Mouse (Mus musculus): ENCODE data around the gene Washc2.

DNA sequence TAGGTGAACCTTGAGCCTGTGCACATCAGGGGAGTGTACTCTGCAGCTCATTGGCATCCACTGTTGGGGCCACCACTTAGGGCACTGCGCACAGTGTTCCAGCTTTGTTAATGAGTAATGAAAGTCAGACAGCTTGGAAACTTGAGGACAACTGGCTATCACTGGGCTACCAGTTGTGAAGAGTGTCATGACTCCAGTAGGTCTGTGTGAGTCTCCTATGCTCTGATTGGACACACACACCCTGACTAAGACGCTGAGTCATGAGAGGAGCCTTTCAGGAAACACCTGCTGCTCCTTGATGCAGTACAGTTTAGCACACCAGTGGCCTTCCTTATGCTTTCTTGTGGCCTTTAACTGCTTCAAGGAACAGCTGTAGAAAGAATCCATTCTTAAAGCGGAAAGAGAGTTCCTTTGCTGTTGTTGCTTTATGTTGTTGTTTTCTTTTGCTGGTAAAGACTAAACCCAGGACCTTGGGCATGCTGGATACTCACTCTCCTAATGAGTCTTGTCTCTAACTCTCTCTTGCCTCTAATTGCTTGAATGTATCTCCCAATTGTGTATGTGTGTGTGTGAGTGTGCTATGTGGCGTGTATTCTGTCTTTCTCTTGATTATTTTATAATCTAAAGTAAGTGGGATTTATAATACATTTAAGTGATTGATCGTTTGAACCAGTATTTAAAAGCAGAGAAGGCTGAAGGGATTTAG lies 79.2 kb downstream of the Washc2 start:
- TF ChIP-seq CTCF (IDR thresholded peaks at IDR 0.05; ENCODE audit: borderline replicate concordance, insufficient read depth, low read length) (no peak), POLR2A (IDR thresholded peaks at IDR 0.05; ENCODE audit: low read depth, low read length) (no peak)

Measured in embryonic fibroblast, embryonic 13.5 days (primary cell).